Mouse (Mus musculus): Measurements from ENCODE around the gene Incenp.

- TF ChIP-seq GATA1 (IDR thresholded peaks at IDR 0.05; ENCODE audit: low read length) = no peak
- no peak for TF ChIP-seq TAL1 (IDR thresholded peaks at IDR 0.05; ENCODE audit: low read length)
These were observed 18.4 kb upstream of the Incenp start for GRCm38 (mm10) chr19:9917727-9918126.
